Mouse (Mus musculus): ENCODE data around the gene Dennd1a. TPM values are rescaled to one million over a fixed set of nuclear protein-coding genes. Genes with fewer than 3 reads are reported as not detected.

Gene Dennd1a
- total RNA-seq, 2 experiments from 2014 or later: 69.9 to 77.0 TPM

GRCm38 (mm10) chr2:38237616-38238015 is 49.6 kb downstream of the Dennd1a start:
- no peak for DNase-seq (ENCODE audit: low spot score in 2 of 2)
- intact Hi-C loops (cut with DNase I): no loop called here

GRCm38 (mm10) chr2:38235593-38235992 is 51.6 kb downstream of the Dennd1a start:
- intact Hi-C loops (cut with DNase I): no loop called here
- no peak for DNase-seq (ENCODE audit: low spot score in 2 of 2)

- no peak for DNase-seq (ENCODE audit: low spot score in 2 of 2)
- intact Hi-C loops (cut with DNase I): no loop called here
Measured at GRCm38 (mm10) chr2:38229882-38230281, 57.3 kb downstream of the Dennd1a start.

- DNase-seq (ENCODE audit: low spot score in 2 of 2): no peak
- intact Hi-C loops (cut with DNase I): no loop called here
Measured at GRCm38 (mm10) chr2:38223759-38224158, 63.4 kb downstream of the Dennd1a start.

- no peak for DNase-seq (ENCODE audit: low spot score in 2 of 2)
Measured at GRCm38 (mm10) chr2:38221461-38221860, 65.7 kb downstream of the Dennd1a start.

GRCm38 (mm10) chr2:38220687-38221435 is 66.3 kb downstream of the Dennd1a start:
- intact Hi-C loops (cut with DNase I): no loop called here
- no peak for DNase-seq (ENCODE audit: low spot score in 2 of 2)

More at GRCm38 (mm10) chr2:38221461-38221860, 65.7 kb downstream of the Dennd1a start:
- intact Hi-C loops (cut with DNase I): no loop called here

GRCm38 (mm10) chr2:38219666-38220065 is 67.5 kb downstream of the Dennd1a start:
- DNase-seq (ENCODE audit: low spot score in 2 of 2): no peak
- intact Hi-C loops (cut with DNase I): no loop called here

- DNase-seq (ENCODE audit: low spot score in 2 of 2): no peak
- intact Hi-C loops (cut with DNase I): no loop called here
Measured at GRCm38 (mm10) chr2:38213041-38213440, 74.1 kb downstream of the Dennd1a start.

GRCm38 (mm10) chr2:38211426-38211825 is 75.8 kb downstream of the Dennd1a start:
- intact Hi-C loops (cut with DNase I): no loop called here

GRCm38 (mm10) chr2:38207752-38208151 is 79.4 kb downstream of the Dennd1a start:
- no peak for DNase-seq (ENCODE audit: low spot score in 2 of 2)
- intact Hi-C loops (cut with DNase I): no loop called here

More at GRCm38 (mm10) chr2:38211426-38211825, 75.8 kb downstream of the Dennd1a start:
- no peak for DNase-seq (ENCODE audit: low spot score in 2 of 2)

- intact Hi-C loops (cut with DNase I): no loop called here
Measured at GRCm38 (mm10) chr2:38205281-38205680, 81.9 kb downstream of the Dennd1a start.

GRCm38 (mm10) chr2:38204696-38205095 is 82.5 kb downstream of the Dennd1a start:
- intact Hi-C loops (cut with DNase I): no loop called here
- DNase-seq (ENCODE audit: low spot score in 2 of 2): no peak

More at GRCm38 (mm10) chr2:38205281-38205680, 81.9 kb downstream of the Dennd1a start:
- no peak for DNase-seq (ENCODE audit: low spot score in 2 of 2)

- intact Hi-C loops (cut with DNase I): no loop called here
- no peak for DNase-seq (ENCODE audit: low spot score in 2 of 2)
Measured at GRCm38 (mm10) chr2:38198072-38198471, 89.1 kb downstream of the Dennd1a start.

- intact Hi-C loops (cut with DNase I): no loop called here
- no peak for DNase-seq (ENCODE audit: low spot score in 2 of 2)
Measured at GRCm38 (mm10) chr2:38196199-38197060, 90.8 kb downstream of the Dennd1a start.

- intact Hi-C loops (cut with DNase I): no loop called here
- DNase-seq (ENCODE audit: low spot score in 2 of 2): no peak
Measured at GRCm38 (mm10) chr2:38192007-38192406, 95.2 kb downstream of the Dennd1a start.

- intact Hi-C loops (cut with DNase I): no loop called here
Measured at GRCm38 (mm10) chr2:38191601-38192000, 95.6 kb downstream of the Dennd1a start.

GRCm38 (mm10) chr2:38186438-38186837 is 100.8 kb downstream of the Dennd1a start:
- intact Hi-C loops (cut with DNase I): no loop called here
- DNase-seq (ENCODE audit: low spot score in 2 of 2): no peak

More at GRCm38 (mm10) chr2:38191601-38192000, 95.6 kb downstream of the Dennd1a start:
- DNase-seq (ENCODE audit: low spot score in 2 of 2): no peak

GRCm38 (mm10) chr2:38184977-38185376 is 102.2 kb downstream of the Dennd1a start:
- intact Hi-C loops (cut with DNase I): no loop called here
- no peak for DNase-seq (ENCODE audit: low spot score in 2 of 2)

GRCm38 (mm10) chr2:38183881-38184280 is 103.3 kb downstream of the Dennd1a start:
- no peak for DNase-seq (ENCODE audit: low spot score in 2 of 2)
- intact Hi-C loops (cut with DNase I): no loop called here

GRCm38 (mm10) chr2:38182283-38182682 is 104.9 kb downstream of the Dennd1a start:
- intact Hi-C loops (cut with DNase I): no loop called here
- DNase-seq (ENCODE audit: low spot score in 2 of 2): no peak

GRCm38 (mm10) chr2:38177583-38177978 is 109.6 kb downstream of the Dennd1a start:
- no peak for DNase-seq (ENCODE audit: low spot score in 2 of 2)
- intact Hi-C loops (cut with DNase I): no loop called here
